Mouse (Mus musculus): Measurements from ENCODE around the gene Bricd5. TPM values are rescaled to one million over a fixed set of nuclear protein-coding genes. Genes with fewer than 3 reads are reported as not detected.
A peak's percentile ranks its signal among the peaks of the same experiment; 100 is the strongest.

Gene Bricd5
- polyA plus RNA-seq, 1 experiment from 2014 or later: 0.39 TPM

GRCm38 (mm10) chr17:24490399-24490798 is 16.7 kb downstream of the Bricd5 start:
- no peak for ATAC-seq (replicated peaks; ENCODE audit: low FRiP score)
- no peak overlapping the region for H3K4me3 ChIP-seq (replicated peaks)
- H3K27ac ChIP-seq: no peak overlapping the region
- H3K36me3 ChIP-seq: no peaks in the 10 kb centered on the region
- no peak overlapping the region for H3K4me2 ChIP-seq
- peaks cover 45% of the 10 kb centered on the region for H3K27me3 ChIP-seq
- WGBS: 71% methylated on average over 4 of the region's 4 CpGs
- H3K4me1 ChIP-seq: peaks cover 27% of the 10 kb centered on the region
- no peak overlapping the region for H3K9ac ChIP-seq
- no peaks in the 10 kb centered on the region for H3K9me3 ChIP-seq (replicated peaks)

DNA sequence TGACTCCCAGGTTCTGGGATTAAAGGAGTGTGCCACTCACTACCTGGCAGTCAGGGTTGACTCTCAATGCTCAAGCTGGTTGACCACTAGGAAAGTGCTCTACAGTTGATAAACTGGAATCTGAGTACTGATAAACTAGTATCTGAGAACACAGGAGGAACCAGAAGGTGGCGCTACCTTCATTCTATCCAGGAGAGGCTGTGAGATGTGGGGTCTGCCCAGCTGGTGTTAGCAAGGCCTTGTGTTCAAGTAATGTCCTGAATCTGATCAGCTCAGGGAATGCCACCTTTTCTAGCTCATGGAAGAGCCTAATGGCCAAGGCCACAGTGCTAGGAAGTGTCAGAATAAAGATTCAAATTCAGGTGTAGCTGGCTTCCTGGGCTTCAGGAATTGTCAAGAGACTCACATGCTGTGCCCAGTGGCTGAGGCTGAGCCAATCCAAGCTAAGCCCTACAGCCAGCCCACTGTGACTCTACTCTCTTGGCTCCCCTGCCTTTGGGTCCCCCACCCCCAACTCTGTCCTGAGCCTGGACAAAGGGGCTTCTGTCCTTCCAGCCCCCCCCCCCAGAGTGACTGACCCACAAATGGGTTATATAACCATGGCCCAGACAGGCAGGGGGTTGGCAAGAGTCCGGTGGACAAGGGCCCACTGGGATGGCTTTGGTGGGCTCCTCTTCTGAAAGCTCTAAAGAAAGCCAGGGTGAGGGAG is 21.1 kb downstream of the Bricd5 start:
- H3K27me3 ChIP-seq: peaks cover 6% of the 10 kb centered on the region
- no peak overlapping the region for H3K27ac ChIP-seq
- WGBS: 49% methylated on average over 2 of the region's 2 CpGs
- peaks cover 4% of the 10 kb centered on the region; the same call in 1 of the 2 replicates for H3K4me1 ChIP-seq
- no peak overlapping the region for H3K9ac ChIP-seq
- no peaks in the 10 kb centered on the region for H3K36me3 ChIP-seq
- H3K4me2 ChIP-seq: no peak overlapping the region
- no peak for ATAC-seq (replicated peaks; ENCODE audit: low FRiP score)
- H3K9me3 ChIP-seq (replicated peaks): no peaks in the 10 kb centered on the region
- H3K4me3 ChIP-seq (replicated peaks): no peak overlapping the region

GRCm38 (mm10) chr17:24495443-24495842 is 21.8 kb downstream of the Bricd5 start:
- Histone ChIP-seq H3K9me3 (replicated peaks) (no peaks in the 10 kb centered on the region), H3K4me1 (0 out of 2 replicates have a peak, but pooled peaks cover 2% of the 10 kb centered on the region), H3K36me3 (no peaks in the 10 kb centered on the region), H3K4me2 (no peak overlapping the region), H3K27me3 (no peaks in the 10 kb centered on the region; the same call in 1 of the 2 replicates), H3K4me3 (replicated peaks) (no peak overlapping the region), H3K27ac (no peak overlapping the region), H3K9ac (no peak overlapping the region)
- no peak for ATAC-seq (replicated peaks; ENCODE audit: low FRiP score)
- 89% methylated on average over 3 of the region's 3 CpGs for WGBS

- Histone ChIP-seq H3K4me3 (replicated peaks) (no peak overlapping the region), H3K4me2 (no peak overlapping the region), H3K27ac (no peak overlapping the region), H3K9me3 (replicated peaks) (no peaks in the 10 kb centered on the region), H3K36me3 (no peaks in the 10 kb centered on the region), H3K4me1 (no peaks in the 10 kb centered on the region), H3K9ac (no peak overlapping the region), H3K27me3 (no peaks in the 10 kb centered on the region)
- no peak for ATAC-seq (replicated peaks; ENCODE audit: low FRiP score)
- 88% methylated on average over 1 of the region's 1 CpGs for WGBS
These were observed 22.3 kb downstream of the Bricd5 start for GRCm38 (mm10) chr17:24496026-24496425.

- Histone ChIP-seq H3K4me2 (no peak overlapping the region), H3K4me1 (peaks cover 9% of the 10 kb centered on the region), H3K27ac (no peak overlapping the region), H3K27me3 (no peaks in the 10 kb centered on the region), H3K36me3 (no peaks in the 10 kb centered on the region), H3K9me3 (replicated peaks) (no peaks in the 10 kb centered on the region), H3K9ac (no peak overlapping the region), H3K4me3 (replicated peaks) (no peak overlapping the region)
- WGBS: 41% methylated on average over 11 of the region's 11 CpGs
- ATAC-seq (replicated peaks; ENCODE audit: low FRiP score): no peak
These were observed 28.5 kb downstream of the Bricd5 start for GRCm38 (mm10) chr17:24502208-24502607.

GRCm38 (mm10) chr17:24504085-24504484 is 30.4 kb downstream of the Bricd5 start:
- Histone ChIP-seq H3K36me3 (peaks cover 15% of the 10 kb centered on the region), H3K4me1 (peaks cover 12% of the 10 kb centered on the region), H3K4me2 (no peak overlapping the region), H3K4me3 (replicated peaks) (no peak overlapping the region), H3K9ac (no peak overlapping the region), H3K27me3 (no peaks in the 10 kb centered on the region), H3K9me3 (replicated peaks) (no peaks in the 10 kb centered on the region), H3K27ac (no peak overlapping the region)
- 92% methylated on average over 10 of the region's 10 CpGs for WGBS
- no peak for ATAC-seq (replicated peaks; ENCODE audit: low FRiP score)

DNA sequence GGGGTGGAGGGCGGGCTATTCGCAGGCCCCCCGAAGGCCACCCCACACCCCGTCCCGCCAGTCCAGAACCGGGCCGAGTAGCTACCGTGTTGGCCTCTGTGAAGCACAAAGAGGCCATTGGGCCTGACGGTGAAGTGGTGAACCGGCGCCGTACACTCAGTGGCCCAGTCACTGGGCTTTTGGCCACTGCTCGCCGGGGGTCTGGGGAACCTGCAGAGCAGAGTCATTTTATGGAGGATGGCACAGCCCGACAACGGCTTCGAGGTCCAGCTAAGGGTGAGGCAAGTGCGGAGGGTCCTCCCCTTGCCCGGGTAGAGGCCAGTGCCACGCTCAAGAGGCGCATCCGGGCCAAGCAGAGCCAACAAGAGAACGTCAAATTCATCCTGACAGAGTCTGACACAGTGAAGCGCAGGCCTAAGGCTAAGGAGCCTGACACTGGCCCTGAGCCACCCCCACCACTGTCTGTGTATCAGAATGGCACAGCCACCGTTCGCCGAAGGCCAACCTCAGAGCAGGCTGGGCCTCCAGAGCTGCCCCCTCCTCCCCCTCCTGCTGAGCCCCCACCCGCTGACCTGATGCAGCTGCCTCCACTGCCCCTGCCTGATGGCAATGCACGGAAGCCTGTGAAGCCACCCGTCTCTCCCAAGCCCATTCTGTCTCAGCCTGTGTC is 31.7 kb downstream of the Bricd5 start:
- H3K4me3 ChIP-seq (replicated peaks): no peak overlapping the region
- 93% methylated on average over 30 of the region's 30 CpGs for WGBS
- H3K9me3 ChIP-seq (replicated peaks): no peaks in the 10 kb centered on the region
- no peaks in the 10 kb centered on the region for H3K27me3 ChIP-seq
- H3K4me2 ChIP-seq: no peak overlapping the region
- H3K27ac ChIP-seq: no peak overlapping the region
- H3K4me1 ChIP-seq: peaks cover 12% of the 10 kb centered on the region
- peaks cover 28% of the 10 kb centered on the region for H3K36me3 ChIP-seq
- H3K9ac ChIP-seq: no peak overlapping the region
- no peak for ATAC-seq (replicated peaks; ENCODE audit: low FRiP score)

GRCm38 (mm10) chr17:24506332-24507070 is 32.8 kb downstream of the Bricd5 start:
- ATAC-seq (replicated peaks; ENCODE audit: low FRiP score): no peak
- Histone ChIP-seq H3K27ac (no peak overlapping the region), H3K4me3 (replicated peaks) (peak overlapping the region; percentile 15; the same call in 1 of the 2 replicates), H3K9ac (no peak overlapping the region; the same call in 1 of the 2 replicates), H3K27me3 (no peaks in the 10 kb centered on the region), H3K9me3 (replicated peaks) (no peaks in the 10 kb centered on the region), H3K4me2 (peak overlapping the region; percentile 53), H3K4me1 (peaks cover 12% of the 10 kb centered on the region), H3K36me3 (peaks cover 39% of the 10 kb centered on the region)
- 27% methylated on average over 36 of the region's 36 CpGs for WGBS

- Histone ChIP-seq H3K9ac (0 out of 2 replicates have a peak overlapping the region, but pooled peaks have one; percentile 21), H3K27me3 (no peaks in the 10 kb centered on the region), H3K9me3 (replicated peaks) (no peaks in the 10 kb centered on the region), H3K4me2 (peak overlapping the region; percentile 53; the same call in 1 of the 2 replicates), H3K36me3 (peaks cover 46% of the 10 kb centered on the region), H3K4me1 (peaks cover 12% of the 10 kb centered on the region), H3K27ac (no peak overlapping the region), H3K4me3 (replicated peaks) (no peak overlapping the region)
- no peak for ATAC-seq (replicated peaks; ENCODE audit: low FRiP score)
- 55% methylated on average over 19 of the region's 19 CpGs for WGBS
These were observed 33.5 kb downstream of the Bricd5 start for GRCm38 (mm10) chr17:24507129-24507664.

DNA sequence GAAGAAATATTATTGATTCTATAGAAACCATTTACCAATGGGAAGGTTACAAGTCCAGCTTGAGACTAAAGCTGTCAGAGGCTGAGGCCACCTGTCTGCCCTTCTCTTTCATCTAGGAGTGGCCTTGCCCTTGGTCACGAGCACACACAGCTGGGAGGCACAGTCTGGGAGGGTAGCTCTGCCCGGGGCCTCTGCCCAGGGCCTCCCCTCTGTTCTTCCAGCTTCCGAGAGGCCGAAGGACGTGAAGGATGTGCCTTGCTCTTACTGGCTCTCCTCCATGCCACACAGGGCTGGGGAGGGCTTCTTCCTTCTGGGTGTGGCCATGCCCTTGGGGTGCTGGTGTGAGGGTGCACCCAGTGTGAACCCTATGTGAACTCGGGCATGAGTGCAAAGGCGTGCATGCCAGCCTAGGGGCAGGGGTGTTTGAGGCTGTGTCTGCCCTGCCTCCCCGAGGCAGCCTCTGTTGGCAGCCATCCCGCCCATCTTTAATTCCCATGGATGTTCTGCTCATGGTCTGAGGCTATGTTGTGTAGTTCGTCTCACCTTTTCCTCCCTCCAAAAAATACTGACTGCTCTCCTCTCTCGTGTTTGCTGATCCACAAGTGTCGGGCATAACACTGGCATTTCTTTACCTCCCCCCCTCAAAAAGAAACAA is 34.2 kb downstream of the Bricd5 start:
- Histone ChIP-seq H3K4me1 (peaks cover 12% of the 10 kb centered on the region), H3K36me3 (peaks cover 51% of the 10 kb centered on the region), H3K27me3 (no peaks in the 10 kb centered on the region), H3K4me3 (replicated peaks) (no peak overlapping the region), H3K9ac (no peak overlapping the region), H3K27ac (no peak overlapping the region), H3K9me3 (replicated peaks) (no peaks in the 10 kb centered on the region), H3K4me2 (no peak overlapping the region)
- ATAC-seq (replicated peaks; ENCODE audit: low FRiP score): no peak
- 83% methylated on average over 12 of the region's 12 CpGs for WGBS

GRCm38 (mm10) chr17:24513609-24514008 is 39.9 kb downstream of the Bricd5 start:
- Histone ChIP-seq H3K4me3 (replicated peaks) (peak overlapping the region; percentile 13; the same call in 1 of the 2 replicates), H3K9me3 (replicated peaks) (no peaks in the 10 kb centered on the region), H3K27me3 (no peaks in the 10 kb centered on the region), H3K4me2 (peak overlapping the region; percentile 29), H3K36me3 (peaks cover 97% of the 10 kb centered on the region), H3K9ac (no peak overlapping the region), H3K4me1 (no peaks in the 10 kb centered on the region), H3K27ac (no peak overlapping the region)
- 0 out of 2 replicates have a peak, but pooled peaks have one; percentile 43 for ATAC-seq (replicated peaks; ENCODE audit: low FRiP score)
- 46% methylated on average over 5 of the region's 5 CpGs for WGBS
